Mouse (Mus musculus) intestine, embryonic 14.5 days (tissue): ENCODE results near the gene March1. TPM values are rescaled to one million over a fixed set of nuclear protein-coding genes. Genes with fewer than 3 reads are reported as not detected.

Experiments
- ATAC-seq: fragments of 200-750 bp; cut with Nextera tagmentation; replicated peaks from 2 replicates; pipeline ENCODE4 v1.8.0; 2017; ENCODE audit warnings: low read depth, moderate number of reproducible peaks, moderate TSS enrichment, moderate library complexity; ENCODE audit not compliant: low FRiP score, low TSS enrichment
- DNase-seq: peaks from one replicate; pipeline ENCODE4 v3.0.0-alpha.2; 2018; ENCODE audit warnings: low spot score
- H3K27ac ChIP-seq: fragments of 300-500 bp; sonication (generic); 2 replicates; pipeline ENCODE4 v1.5.1; 2014; ENCODE audit warnings: low read depth, mild to moderate bottlenecking, control low read depth
- H3K27me3 ChIP-seq: fragments of 300-500 bp; sonication (generic); replicated peaks from 2 replicates; pipeline ENCODE4 v1.6.1; 2014; ENCODE audit warnings: low read length, control low read depth; ENCODE audit not compliant: control insufficient read depth, insufficient read depth
- H3K36me3 ChIP-seq: fragments of 300-500 bp; sonication (generic); 2 replicates; pipeline ENCODE4 v1.6.1; 2014; ENCODE audit warnings: low read length, control low read depth; ENCODE audit not compliant: control insufficient read depth, insufficient read depth
- H3K4me1 ChIP-seq: fragments of 300-500 bp; sonication (generic); replicated peaks from 2 replicates; pipeline ENCODE4 v1.6.1; 2014; ENCODE audit warnings: low read length, control low read depth, mixed read lengths; ENCODE audit not compliant: control insufficient read depth, insufficient read depth
- H3K4me2 ChIP-seq: fragments of 300-500 bp; sonication (generic); 2 replicates; pipeline ENCODE4 v1.6.1; 2014; ENCODE audit warnings: low read length
- H3K4me3 ChIP-seq: fragments of 300-500 bp; sonication (generic); 2 replicates; pipeline ENCODE4 v1.5.1; 2014; ENCODE audit warnings: low read depth, low read length, control low read depth, mixed read lengths
- H3K9ac ChIP-seq: fragments of 300-500 bp; sonication (generic); 2 replicates; pipeline ENCODE4 v1.6.1; 2014; ENCODE audit warnings: mild to moderate bottlenecking, low read length
- H3K9me3 ChIP-seq: fragments of 300-500 bp; sonication (generic); 2 replicates; pipeline ENCODE4 v1.6.1; 2016; ENCODE audit warnings: low read length, control low read depth; ENCODE audit not compliant: control insufficient read depth
- WGBS: fragments of 180-500 bp; shearing (Covaris S2); extraction: QIAGEN DNeasy Blood & Tissue Kit; methylation state at CpG from one replicate; pipeline ENCODE4 v1.1.7; 2014; 5-methylcytosine and 5-hydroxymethylcytosine counted together
- polyA plus RNA-seq: library from polyadenylated mRNA; unstranded; fragments of >200 nt; fragmentation: Nextera tagmentation; extraction: Ambion mirVana; gene quantifications from 2 replicates; pipeline ENCODE4 v1.2.1, GENCODE M21; 2014

Gene March1
- polyA plus RNA-seq, 1 experiment from 2014 or later, result 1.1 TPM

DNA sequence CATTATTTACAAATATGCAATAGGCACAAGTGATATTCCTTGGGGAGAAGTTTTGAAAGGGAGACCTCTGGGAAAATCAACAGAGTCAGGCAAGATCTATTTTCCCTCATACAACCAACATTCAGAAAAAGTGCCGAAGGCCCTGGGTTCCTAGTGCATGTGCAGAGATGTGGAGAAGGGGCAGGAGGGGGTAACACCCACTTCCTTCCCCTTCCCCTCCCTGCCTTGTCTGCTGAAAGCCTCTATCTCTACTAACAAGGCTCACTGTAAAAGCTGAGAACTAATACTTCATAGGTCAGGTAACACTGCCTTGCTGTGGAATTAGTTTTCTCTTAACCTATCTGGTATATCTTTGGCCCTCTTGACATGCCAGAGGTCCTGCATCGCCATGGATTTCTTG, 812.9 kb downstream of the March1 start:
- H3K9ac ChIP-seq, result no peak overlapping the region
- WGBS, result 83% methylated on average over 2 of the region's 2 CpGs
- H3K27me3 ChIP-seq, result no peaks in the 10 kb centered on the region
- DNase-seq (no peak), ATAC-seq (no peak)
- H3K4me1 ChIP-seq, result no peaks in the 10 kb centered on the region
- H3K4me3 ChIP-seq, result no peak overlapping the region
- H3K4me2 ChIP-seq, result no peak overlapping the region
- H3K36me3 ChIP-seq, result no peaks in the 10 kb centered on the region
- H3K27ac ChIP-seq, result no peak overlapping the region
- H3K9me3 ChIP-seq, result no peaks in the 10 kb centered on the region

DNA sequence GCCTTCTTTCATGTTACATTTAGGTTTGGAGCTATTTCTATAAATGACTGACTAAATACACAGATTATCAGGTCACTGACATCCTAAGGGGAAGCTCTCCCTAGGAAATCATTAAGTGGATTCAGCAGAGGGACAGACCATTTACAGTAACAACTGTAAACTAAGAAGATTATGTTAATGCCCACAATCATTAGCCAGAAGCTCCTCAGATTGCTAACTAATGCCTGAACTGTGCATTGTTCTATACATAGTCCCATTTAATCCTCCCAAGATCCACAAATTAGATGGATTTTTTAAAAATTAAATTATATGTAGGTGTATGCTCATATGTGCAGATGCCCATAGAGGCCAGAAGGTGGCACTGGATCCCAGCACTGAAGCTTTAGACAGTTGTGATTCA, 815.9 kb downstream of the March1 start:
- H3K36me3 ChIP-seq, result no peaks in the 10 kb centered on the region
- no peak for DNase-seq

DNA sequence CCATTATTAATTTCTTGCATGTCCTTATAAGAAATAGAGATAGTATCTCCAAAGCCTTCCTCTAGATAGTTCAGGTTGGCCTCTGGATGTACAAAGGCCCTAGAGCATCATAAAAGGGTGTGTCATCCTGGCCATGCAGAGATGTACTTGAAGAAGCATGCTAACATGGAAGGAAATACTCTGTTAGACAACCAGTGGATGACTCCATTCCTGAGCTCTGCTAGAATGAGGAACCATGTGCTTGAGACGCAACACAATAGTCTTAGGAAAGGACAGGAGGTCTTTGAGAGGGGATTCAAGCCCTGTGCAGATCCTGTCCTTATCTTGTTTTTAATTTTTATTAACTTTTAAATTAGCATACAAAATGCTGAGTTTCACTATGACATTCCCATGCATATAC, 819.1 kb downstream of the March1 start:
- ATAC-seq (no peak), DNase-seq (no peak)
- H3K4me1 ChIP-seq, result no peaks in the 10 kb centered on the region
- no peak overlapping the region for H3K27ac ChIP-seq
- no peaks in the 10 kb centered on the region for H3K36me3 ChIP-seq
- no peak overlapping the region for H3K4me2 ChIP-seq
- no peak overlapping the region for H3K4me3 ChIP-seq
- 79% methylated on average over 1 of the region's 1 CpGs for WGBS
- no peak overlapping the region for H3K9ac ChIP-seq
- no peaks in the 10 kb centered on the region for H3K9me3 ChIP-seq
- H3K27me3 ChIP-seq, result no peaks in the 10 kb centered on the region

More for the DNA sequence above, 815.9 kb downstream of the March1 start:
- no peaks in the 10 kb centered on the region for H3K4me1 ChIP-seq
- no peak overlapping the region for H3K27ac ChIP-seq
- no peaks in the 10 kb centered on the region for H3K27me3 ChIP-seq
- H3K4me3 ChIP-seq, result no peak overlapping the region
- H3K9ac ChIP-seq, result no peak overlapping the region
- no peaks in the 10 kb centered on the region for H3K9me3 ChIP-seq
- no peak for ATAC-seq
- no peak overlapping the region for H3K4me2 ChIP-seq

DNA sequence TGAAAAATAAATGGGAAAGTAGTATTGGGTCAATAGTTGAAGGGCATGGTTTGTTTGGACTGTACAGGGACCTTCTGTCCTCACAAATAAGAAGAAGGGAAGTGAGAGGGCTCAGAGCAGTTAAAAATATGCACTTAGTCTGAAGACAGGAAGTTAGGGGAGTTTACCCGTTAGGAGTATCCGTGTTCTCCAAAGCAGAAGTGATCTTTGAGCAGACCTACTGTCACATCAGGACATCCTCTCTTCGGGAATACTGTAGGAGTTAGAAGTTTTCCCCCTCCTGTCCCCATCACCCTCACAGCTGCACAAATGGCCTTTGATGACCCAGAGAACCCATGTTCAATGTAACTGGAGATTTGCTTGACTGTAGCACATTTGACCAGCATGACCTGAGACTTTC, 820.2 kb downstream of the March1 start:
- Histone ChIP-seq H3K9ac (no peak overlapping the region), H3K27me3 (no peaks in the 10 kb centered on the region), H3K4me2 (no peak overlapping the region), H3K9me3 (no peaks in the 10 kb centered on the region), H3K27ac (no peak overlapping the region), H3K4me3 (no peak overlapping the region), H3K36me3 (no peaks in the 10 kb centered on the region), H3K4me1 (no peaks in the 10 kb centered on the region)
- no peak for DNase-seq
- 66% methylated on average over 3 of the region's 3 CpGs for WGBS
- no peak for ATAC-seq

DNA sequence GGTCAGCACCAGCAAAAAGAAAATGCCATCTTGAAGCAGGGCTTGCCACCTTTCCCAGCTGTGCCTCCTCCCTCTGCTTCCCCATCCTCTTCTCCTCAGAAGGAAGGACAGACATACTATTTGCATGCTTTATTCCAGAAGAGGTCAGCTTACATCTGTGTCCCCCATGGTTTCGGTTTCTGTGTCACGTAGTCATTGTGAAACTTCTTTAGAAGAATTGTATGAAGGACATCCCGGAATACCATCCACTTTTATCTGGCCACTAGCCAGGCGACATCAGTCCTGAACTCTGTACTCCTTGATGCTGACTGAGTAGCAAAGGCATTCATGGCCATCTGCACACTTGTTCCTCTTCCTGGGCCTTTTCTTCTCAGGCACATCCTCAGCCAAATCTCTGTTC, 820.8 kb downstream of the March1 start:
- ATAC-seq, result no peak
- H3K4me3 ChIP-seq, result no peak overlapping the region
- 86% methylated on average over 4 of the region's 4 CpGs for WGBS

DNA sequence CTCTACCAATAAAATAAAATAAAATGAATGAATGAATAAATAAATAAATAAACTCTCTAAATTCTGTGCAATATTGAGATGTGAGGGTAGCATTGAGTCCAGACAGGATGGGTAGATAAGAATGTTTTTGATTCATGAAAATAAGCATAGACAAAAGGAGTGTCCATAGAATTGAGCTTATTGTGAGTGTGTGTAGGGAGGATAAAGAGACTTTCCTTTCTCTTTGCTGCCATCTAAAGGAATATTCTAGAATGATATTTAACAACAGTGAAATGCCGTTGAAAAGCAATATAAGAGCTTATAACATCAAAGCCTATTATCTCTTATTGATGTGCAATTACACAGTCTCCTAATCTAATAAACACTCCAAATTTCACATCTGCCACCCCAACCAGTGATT, 823.4 kb downstream of the March1 start:
- DNase-seq, result no peak
- H3K27ac ChIP-seq, result no peak overlapping the region
- H3K9me3 ChIP-seq, result no peaks in the 10 kb centered on the region

More for the DNA sequence above, 820.8 kb downstream of the March1 start:
- H3K4me2 ChIP-seq, result no peak overlapping the region
- DNase-seq, result no peak
- no peak overlapping the region for H3K27ac ChIP-seq
- H3K4me1 ChIP-seq, result no peaks in the 10 kb centered on the region
- H3K9ac ChIP-seq, result no peak overlapping the region
- no peaks in the 10 kb centered on the region for H3K9me3 ChIP-seq
- no peaks in the 10 kb centered on the region for H3K27me3 ChIP-seq
- no peaks in the 10 kb centered on the region for H3K36me3 ChIP-seq

DNA sequence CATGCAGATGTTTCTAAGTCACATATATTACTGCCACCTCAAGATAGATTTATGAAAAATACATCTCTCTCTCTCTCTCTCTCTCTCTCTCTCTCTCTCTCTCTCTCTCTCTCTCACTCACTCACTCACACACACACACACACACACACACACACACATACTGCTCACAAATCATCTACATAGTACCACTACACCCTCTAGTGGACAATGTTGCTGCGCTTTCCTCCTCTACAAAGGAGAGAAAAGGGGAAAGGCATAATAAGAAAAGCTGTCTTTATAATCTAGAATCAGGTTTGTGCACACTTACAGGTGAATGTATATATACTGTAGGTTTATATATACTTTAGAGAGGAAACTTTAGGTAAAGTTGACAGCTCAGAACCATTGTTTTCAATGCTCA, 825.1 kb downstream of the March1 start:
- H3K9me3 ChIP-seq, result no peaks in the 10 kb centered on the region
- no peak overlapping the region for H3K27ac ChIP-seq
- no peak overlapping the region for H3K4me3 ChIP-seq
- no peak overlapping the region for H3K9ac ChIP-seq
- DNase-seq (no peak), ATAC-seq (no peak; the same call in 1 of the 2 replicates)
- 42% methylated on average over 1 of the region's 1 CpGs for WGBS
- H3K36me3 ChIP-seq, result no peaks in the 10 kb centered on the region
- H3K4me2 ChIP-seq, result no peak overlapping the region
- no peaks in the 10 kb centered on the region for H3K4me1 ChIP-seq
- no peaks in the 10 kb centered on the region for H3K27me3 ChIP-seq

More for the DNA sequence above, 823.4 kb downstream of the March1 start:
- Histone ChIP-seq H3K27me3 (no peaks in the 10 kb centered on the region), H3K36me3 (no peaks in the 10 kb centered on the region), H3K9ac (no peak overlapping the region), H3K4me2 (no peak overlapping the region), H3K4me3 (no peak overlapping the region), H3K4me1 (no peaks in the 10 kb centered on the region)
- WGBS, result 22% methylated on average over 1 of the region's 1 CpGs
- no peak for ATAC-seq

DNA sequence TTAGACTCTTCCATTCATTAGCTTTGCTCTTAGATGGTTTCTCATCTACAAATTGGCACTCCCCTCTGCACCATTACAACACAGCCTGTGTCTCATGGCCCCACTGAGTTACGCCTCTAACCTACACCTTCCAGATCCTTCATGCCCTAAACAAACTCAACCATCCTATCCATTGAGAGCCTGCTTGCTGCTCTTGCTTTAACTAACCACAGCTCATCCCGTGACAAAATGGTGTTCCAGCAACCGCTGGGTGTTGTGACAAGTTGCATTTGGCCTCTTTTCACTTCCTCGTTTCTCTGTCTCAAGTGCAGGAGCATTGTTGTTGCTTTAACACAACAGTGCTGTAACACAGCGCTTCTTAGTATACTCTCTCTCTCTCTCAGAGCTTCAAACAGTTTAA, 826.4 kb downstream of the March1 start:
- 74% methylated on average over 5 of the region's 5 CpGs for WGBS
- Histone ChIP-seq H3K4me1 (no peaks in the 10 kb centered on the region), H3K27ac (no peak overlapping the region), H3K9me3 (no peaks in the 10 kb centered on the region), H3K36me3 (no peaks in the 10 kb centered on the region), H3K9ac (no peak overlapping the region), H3K27me3 (no peaks in the 10 kb centered on the region), H3K4me2 (no peak overlapping the region), H3K4me3 (no peak overlapping the region)
- ATAC-seq, result no peak
- no peak for DNase-seq

DNA sequence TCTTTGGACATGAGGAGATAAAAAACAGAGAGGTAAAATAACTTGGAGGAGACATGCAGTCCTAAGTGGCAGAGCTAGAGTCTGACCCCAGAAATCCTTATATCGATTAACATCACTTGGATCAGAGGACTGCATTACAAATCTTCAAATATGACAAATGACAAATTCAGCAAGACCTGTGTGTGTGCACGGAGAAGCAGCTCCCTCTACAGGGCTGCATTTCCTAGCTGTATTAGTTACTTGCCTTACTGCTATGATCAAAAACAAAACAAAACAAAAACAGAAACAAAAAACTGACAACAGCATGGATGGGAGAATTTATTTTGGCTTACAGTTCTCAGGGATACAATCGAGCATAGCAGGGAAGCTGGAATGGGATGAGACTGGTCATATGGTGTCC, 827.7 kb downstream of the March1 start:
- H3K9ac ChIP-seq, result no peak overlapping the region
- ATAC-seq (no peak), DNase-seq (no peak)
- WGBS, result 76% methylated on average over 3 of the region's 3 CpGs
- H3K4me2 ChIP-seq, result no peak overlapping the region
- H3K4me1 ChIP-seq, result no peaks in the 10 kb centered on the region
- no peak overlapping the region for H3K27ac ChIP-seq
- H3K4me3 ChIP-seq, result no peak overlapping the region
- no peaks in the 10 kb centered on the region for H3K36me3 ChIP-seq
- no peaks in the 10 kb centered on the region for H3K27me3 ChIP-seq
- no peaks in the 10 kb centered on the region for H3K9me3 ChIP-seq
